Mouse (Mus musculus) testis, adult 2 months (tissue): ENCODE results near the gene Trappc6b.
"Not testable (repeated sequence)": the region's sequence is repeated elsewhere in the genome, so short reads cannot be mapped to it uniquely, and the experiment has no call there.

ENCODE experiments used
- CTCF ChIP-seq: fragments of 200-500 bp; IDR thresholded peaks from 2 replicates; pipeline ENCODE4 v1.5.1; 2012; ENCODE audit warnings: low read depth, mild to moderate bottlenecking, inconsistent platforms, low read length, moderate library complexity; ENCODE audit not compliant: control insufficient read depth, insufficient read depth, insufficient replicate concordance
- POLR2A ChIP-seq: fragments of 200-500 bp; IDR thresholded peaks from 2 replicates; pipeline ENCODE4 v1.6.1; 2012; ENCODE audit warnings: low read depth, mild to moderate bottlenecking, inconsistent platforms, low read length, moderate library complexity; ENCODE audit not compliant: control insufficient read depth

DNA sequence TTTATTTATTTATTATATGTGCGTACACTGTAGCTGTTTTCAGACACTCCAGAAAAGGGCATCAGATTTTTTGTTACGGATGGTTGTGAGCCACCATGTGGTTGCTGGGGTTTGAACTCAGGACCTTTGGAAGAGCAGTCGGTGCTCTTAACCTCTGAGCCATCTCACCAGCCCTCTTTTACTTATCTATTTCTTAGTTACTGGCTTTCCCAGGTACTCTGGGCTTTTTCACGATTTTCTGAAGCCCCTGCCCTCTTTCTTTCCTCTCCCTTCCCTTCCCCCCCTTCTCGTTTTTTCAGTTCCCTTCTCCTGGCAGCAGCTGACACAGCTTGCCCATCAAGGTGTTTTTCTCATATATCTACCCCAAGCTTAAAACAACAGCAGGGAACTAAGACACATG, 3.0 kb downstream of the Trappc6b start:
- not testable (repeated sequence) for TF ChIP-seq POLR2A, CTCF
